Mouse (Mus musculus): ENCODE data around the gene Rps6ka5.

The Rps6ka5 gene

GRCm38 (mm10) chr12:100528246-100528645, 198.5 kb downstream of the Rps6ka5 start:
- no peak for DNase-seq

- DNase-seq, result peak; percentile 84 to 86
These were observed 199.0 kb downstream of the Rps6ka5 start for GRCm38 (mm10) chr12:100527753-100528152.

- DNase-seq, result peak; percentile 74 to 81
These were observed 199.5 kb downstream of the Rps6ka5 start for GRCm38 (mm10) chr12:100527241-100527640.

GRCm38 (mm10) chr12:100525939-100526338, 200.8 kb downstream of the Rps6ka5 start:
- no peak for DNase-seq

GRCm38 (mm10) chr12:100520794-100521186, 206.0 kb downstream of the Rps6ka5 start, which contains the start of gene Ttc7b:
Gene Ttc7b (minus strand): TSS chr12:100520826.
- peak; percentile 67 to 77 for DNase-seq

- peak; percentile 73 to 76 for DNase-seq
These were observed 206.5 kb downstream of the Rps6ka5 start for GRCm38 (mm10) chr12:100520077-100520793.

GRCm38 (mm10) chr12:100519684-100520076, 207.1 kb downstream of the Rps6ka5 start:
- DNase-seq, result peak; percentile 54 to 61

GRCm38 (mm10) chr12:100517371-100517770, 209.4 kb downstream of the Rps6ka5 start:
- DNase-seq, result no peak

- DNase-seq, result no peak
These were observed 210.5 kb downstream of the Rps6ka5 start for GRCm38 (mm10) chr12:100516161-100516838.

GRCm38 (mm10) chr12:100515493-100515892, 211.3 kb downstream of the Rps6ka5 start:
- no peak for DNase-seq

- DNase-seq, result no peak
These were observed 212.2 kb downstream of the Rps6ka5 start for GRCm38 (mm10) chr12:100514611-100515010.

GRCm38 (mm10) chr12:100513131-100513530, 213.7 kb downstream of the Rps6ka5 start:
- DNase-seq, result no peak

- no peak for DNase-seq
These were observed 214.1 kb downstream of the Rps6ka5 start for GRCm38 (mm10) chr12:100512641-100513040.

GRCm38 (mm10) chr12:100509615-100510282, 217.0 kb downstream of the Rps6ka5 start:
- DNase-seq, result no peak

- no peak for DNase-seq
These were observed 218.1 kb downstream of the Rps6ka5 start for GRCm38 (mm10) chr12:100508668-100509067.

- no peak for DNase-seq
These were observed 221.3 kb downstream of the Rps6ka5 start for GRCm38 (mm10) chr12:100505484-100505883.

GRCm38 (mm10) chr12:100504585-100504984, 222.2 kb downstream of the Rps6ka5 start:
- no peak for DNase-seq

- no peak for DNase-seq
These were observed 223.1 kb downstream of the Rps6ka5 start for GRCm38 (mm10) chr12:100503659-100504058.

- no peak for DNase-seq
These were observed 224.2 kb downstream of the Rps6ka5 start for GRCm38 (mm10) chr12:100502544-100502943.

- no peak for DNase-seq
These were observed 225.5 kb downstream of the Rps6ka5 start for GRCm38 (mm10) chr12:100501261-100501660.

GRCm38 (mm10) chr12:100499469-100499868, 227.3 kb downstream of the Rps6ka5 start:
- no peak for DNase-seq

Data from cerebellum, postnatal 14 days (tissue).